Mouse (Mus musculus) stomach, postnatal 0 days (tissue): ENCODE data around the gene Fsd1l. TPM values are rescaled to one million over a fixed set of nuclear protein-coding genes. Genes with fewer than 3 reads are reported as not detected.

Experiments
- ATAC-seq: fragments of 200-750 bp; cut with Nextera tagmentation; 2 replicates; pipeline ENCODE4 v1.8.0; 2017; ENCODE audit not compliant: low FRiP score, low TSS enrichment
- DNase-seq: peaks from one replicate; pipeline ENCODE4 v3.0.0-alpha.2; 2016; ENCODE audit warnings: low spot score
- H3K27ac ChIP-seq: fragments of 300-500 bp; sonication (generic); replicated peaks from 2 replicates; pipeline ENCODE4 v1.5.1; 2014; ENCODE audit warnings: mild to moderate bottlenecking, control low read depth
- H3K27me3 ChIP-seq: fragments of 300-500 bp; sonication (generic); 2 replicates; pipeline ENCODE4 v1.6.1; 2014; ENCODE audit warnings: low read length; ENCODE audit not compliant: control insufficient read depth, insufficient read depth
- H3K36me3 ChIP-seq: fragments of 300-500 bp; sonication (generic); 2 replicates; pipeline ENCODE4 v1.6.1; 2014; ENCODE audit warnings: low read length, mixed read lengths; ENCODE audit not compliant: control insufficient read depth, insufficient read depth
- H3K4me1 ChIP-seq: fragments of 300-500 bp; sonication (generic); replicated peaks from 2 replicates; pipeline ENCODE4 v1.6.1; 2014; ENCODE audit warnings: antibody characterized with exemption; ENCODE audit not compliant: control insufficient read depth, insufficient read depth
- H3K4me2 ChIP-seq: fragments of 300-500 bp; sonication (generic); replicated peaks from 2 replicates; pipeline ENCODE4 v1.6.1; 2014; ENCODE audit warnings: low read depth, mild to moderate bottlenecking, control low read depth, moderate library complexity
- H3K4me3 ChIP-seq: fragments of 300-500 bp; sonication (generic); 2 replicates; pipeline ENCODE4 v1.5.1; 2014; ENCODE audit warnings: low read depth, low read length, control low read depth
- H3K9ac ChIP-seq: fragments of 300-500 bp; sonication (generic); 2 replicates; pipeline ENCODE4 v1.6.1; 2014; ENCODE audit warnings: mild to moderate bottlenecking, low read length, control low read depth, mixed read lengths
- H3K9me3 ChIP-seq: fragments of 300-500 bp; sonication (generic); 2 replicates; pipeline ENCODE4 v1.6.1; 2016; ENCODE audit warnings: low read length; ENCODE audit not compliant: control insufficient read depth
- CTCF ChIP-seq: IDR thresholded peaks from 2 replicates; pipeline ENCODE4 v1.5.1; 2016; ENCODE audit warnings: antibody characterized with exemption, low read depth, mild to moderate bottlenecking, moderate library complexity
- EP300 ChIP-seq: optimal IDR thresholded peaks from 2 replicates; pipeline ENCODE3; 2016; ENCODE audit warnings: antibody characterized with exemption
- WGBS: fragments of 180-500 bp; shearing (Covaris S2); extraction: QIAGEN DNeasy Blood & Tissue Kit; methylation state at CpG from one replicate; pipeline ENCODE4 v1.1.7; 2014; 5-methylcytosine and 5-hydroxymethylcytosine counted together
- polyA plus RNA-seq: library from polyadenylated mRNA; unstranded; fragments of >200 nt; fragmentation: Nextera tagmentation; extraction: Ambion mirVana; gene quantifications from 2 replicates; pipeline ENCODE4 v1.2.1, GENCODE M21; 2015

The Fsd1l gene
- polyA plus RNA-seq, 1 experiment from 2014 or later: 3.4 TPM

DNA sequence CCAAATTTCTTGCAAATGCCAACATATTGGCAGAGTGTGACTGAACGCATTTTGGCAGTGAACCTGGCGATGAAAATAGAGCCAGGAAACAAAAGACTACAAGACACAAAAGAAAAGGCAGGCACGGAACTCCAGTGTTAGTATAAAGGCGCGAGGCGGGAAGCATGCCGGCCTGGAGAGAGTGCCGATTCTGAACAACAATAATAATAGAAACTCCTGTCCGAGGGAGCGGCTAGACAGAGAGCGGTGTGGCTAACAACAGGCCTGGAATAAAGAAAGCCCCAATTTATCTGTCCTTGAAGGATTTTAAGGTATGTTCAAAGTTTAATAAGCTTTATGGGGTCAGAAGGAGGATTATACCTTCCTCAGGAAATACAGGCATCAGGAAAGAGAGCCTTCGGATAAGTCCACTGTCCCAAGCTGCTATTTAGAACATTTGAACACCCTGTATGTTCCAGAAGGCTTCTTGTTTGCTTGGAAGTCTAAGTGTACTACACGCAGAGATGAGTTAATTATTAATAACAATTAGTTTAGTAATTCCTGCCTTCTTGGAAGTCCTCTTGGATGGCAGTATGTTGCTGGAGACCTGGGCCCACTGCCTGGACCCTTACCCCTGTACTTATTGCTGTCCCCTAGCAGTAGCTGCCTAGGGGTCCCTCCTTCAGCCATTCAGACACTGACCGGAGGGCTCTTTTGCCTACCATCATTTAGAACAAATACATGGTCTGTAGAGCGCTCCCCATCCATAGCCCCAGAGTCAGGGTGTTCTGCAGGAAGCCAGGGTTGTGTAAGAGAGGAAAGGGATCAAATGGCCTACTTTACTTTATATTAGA, 35.0 kb upstream of the Fsd1l start:
- TF ChIP-seq CTCF (no peak), EP300 (no peak)
- H3K4me3 ChIP-seq: no peak overlapping the region
- DNase-seq: no peak
- no peaks in the 10 kb centered on the region for H3K9me3 ChIP-seq
- H3K4me1 ChIP-seq: no peaks in the 10 kb centered on the region
- WGBS: 55% methylated on average over 15 of the region's 15 CpGs
- no peak overlapping the region for H3K4me2 ChIP-seq
- H3K27ac ChIP-seq: no peak overlapping the region; the same call in 1 of the 2 replicates
- no peak for ATAC-seq
- no peak overlapping the region for H3K9ac ChIP-seq
- H3K36me3 ChIP-seq: no peaks in the 10 kb centered on the region
- H3K27me3 ChIP-seq: no peaks in the 10 kb centered on the region

- WGBS: 47% methylated on average over 6 of the region's 6 CpGs
- no peak overlapping the region for H3K9ac ChIP-seq
- peak; percentile 21 for DNase-seq
- TF ChIP-seq CTCF: peak; percentile 94
- TF ChIP-seq EP300: no peak
- ATAC-seq: 0 out of 2 replicates have a peak, but pooled peaks have one; percentile 57
- no peak overlapping the region for H3K4me2 ChIP-seq
- H3K27me3 ChIP-seq: no peaks in the 10 kb centered on the region
- H3K9me3 ChIP-seq: no peaks in the 10 kb centered on the region
- no peaks in the 10 kb centered on the region for H3K4me1 ChIP-seq
- no peak overlapping the region for H3K27ac ChIP-seq
- H3K36me3 ChIP-seq: no peaks in the 10 kb centered on the region
- no peak overlapping the region for H3K4me3 ChIP-seq
Measured at GRCm38 (mm10) chr4:53600462-53600861, 30.8 kb upstream of the Fsd1l start.

- no peaks in the 10 kb centered on the region for H3K4me1 ChIP-seq
- ATAC-seq (no peak), DNase-seq (no peak)
- no peaks in the 10 kb centered on the region for H3K9me3 ChIP-seq
- H3K4me3 ChIP-seq: no peak overlapping the region
- no peak overlapping the region for H3K4me2 ChIP-seq
- no peak for TF ChIP-seq EP300
- no peak for TF ChIP-seq CTCF
- WGBS: 88% methylated on average over 5 of the region's 5 CpGs
- no peaks in the 10 kb centered on the region for H3K27me3 ChIP-seq
- H3K9ac ChIP-seq: no peak overlapping the region
- no peak overlapping the region for H3K27ac ChIP-seq
- no peaks in the 10 kb centered on the region for H3K36me3 ChIP-seq
Measured at GRCm38 (mm10) chr4:53614576-53615225, 16.6 kb upstream of the Fsd1l start.

DNA sequence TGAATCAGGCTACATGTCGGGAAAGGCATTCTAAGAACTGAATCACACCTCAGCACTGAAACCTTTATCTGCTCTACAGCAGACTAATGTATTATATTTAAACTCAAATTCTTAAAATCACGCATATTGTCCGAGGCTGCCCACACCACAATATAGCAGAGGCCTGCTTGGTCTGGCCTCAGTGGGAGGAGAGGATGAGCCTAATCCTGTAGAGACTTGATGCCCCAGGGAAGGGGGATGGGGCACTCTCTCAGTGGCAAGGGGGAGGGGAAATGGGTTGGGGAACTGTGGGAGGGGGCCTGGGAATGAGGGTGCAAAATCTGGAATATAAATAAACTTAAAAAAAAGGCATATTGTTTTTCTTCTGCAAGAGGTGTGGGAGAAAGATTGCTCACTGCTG, 13.3 kb upstream of the Fsd1l start:
- H3K27me3 ChIP-seq: no peaks in the 10 kb centered on the region
- no peaks in the 10 kb centered on the region for H3K4me1 ChIP-seq
- WGBS: 54% methylated on average over 3 of the region's 3 CpGs
- H3K36me3 ChIP-seq: no peaks in the 10 kb centered on the region
- H3K4me3 ChIP-seq: no peak overlapping the region
- H3K9me3 ChIP-seq: no peaks in the 10 kb centered on the region
- no peak overlapping the region for H3K27ac ChIP-seq
- H3K4me2 ChIP-seq: no peak overlapping the region
- ATAC-seq (no peak), DNase-seq (no peak)
- no peak for TF ChIP-seq CTCF
- TF ChIP-seq EP300: no peak
- no peak overlapping the region for H3K9ac ChIP-seq

- Histone ChIP-seq H3K9ac (no peak overlapping the region), H3K36me3 (no peaks in the 10 kb centered on the region), H3K4me2 (no peak overlapping the region), H3K9me3 (no peaks in the 10 kb centered on the region), H3K27ac (no peak overlapping the region), H3K27me3 (no peaks in the 10 kb centered on the region), H3K4me3 (no peak overlapping the region), H3K4me1 (no peaks in the 10 kb centered on the region)
- 88% methylated on average over 6 of the region's 6 CpGs for WGBS
- no peak for DNase-seq
- TF ChIP-seq EP300 (no peak), CTCF (no peak)
- ATAC-seq: no peak
Measured at GRCm38 (mm10) chr4:53620104-53620503, 11.2 kb upstream of the Fsd1l start.

GRCm38 (mm10) chr4:53621084-53621483, 10.2 kb upstream of the Fsd1l start:
- Histone ChIP-seq H3K27ac (no peak overlapping the region), H3K36me3 (no peaks in the 10 kb centered on the region), H3K27me3 (no peaks in the 10 kb centered on the region), H3K4me1 (no peaks in the 10 kb centered on the region), H3K4me2 (no peak overlapping the region), H3K9me3 (no peaks in the 10 kb centered on the region), H3K4me3 (no peak overlapping the region), H3K9ac (no peak overlapping the region)
- DNase-seq (no peak), ATAC-seq (no peak)
- TF ChIP-seq CTCF: no peak
- no peak for TF ChIP-seq EP300
- 54% methylated on average over 6 of the region's 6 CpGs for WGBS
